Mouse (Mus musculus): ENCODE results near the gene Enoph1.

- TF ChIP-seq CTCF (conservative IDR thresholded peaks at IDR 0.05; ENCODE audit: low read length): no peak
- no peak for TF ChIP-seq NANOG (IDR thresholded peaks at IDR 0.05; ENCODE audit: borderline replicate concordance, low read length)
- no peak for TF ChIP-seq POU5F1 (IDR thresholded peaks at IDR 0.05; ENCODE audit: borderline replicate concordance, low read length)
Measured at GRCm38 (mm10) chr5:100096955-100097354, 57.2 kb downstream of the Enoph1 start.

Measured in E14TG2a.4 (cell line).